24 mouse cellular contexts compared by ENCODE assay signal in the genomic region with DNA sequence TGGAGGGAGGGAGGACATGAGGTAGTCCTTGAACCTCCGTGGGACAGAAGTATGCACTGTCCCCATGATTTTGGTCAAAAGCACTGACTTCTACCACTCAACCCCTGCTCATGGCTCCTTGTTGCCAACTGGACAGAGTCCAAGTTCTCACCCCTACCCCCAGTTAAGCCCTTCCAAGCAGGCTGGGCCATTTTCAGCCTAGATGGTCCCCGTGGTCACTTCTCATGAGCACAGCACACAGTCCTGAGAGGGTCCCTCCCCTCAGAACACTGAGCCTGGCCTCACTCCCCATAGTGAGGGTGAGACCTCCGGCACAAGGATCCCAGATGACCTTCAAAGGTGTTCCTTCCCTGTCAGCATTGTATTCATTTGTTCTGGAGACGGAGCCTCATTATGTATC. TPM values are rescaled to one million over a fixed set of nuclear protein-coding genes. Genes with fewer than 3 reads are reported as not detected.
A peak's percentile ranks its signal among the peaks of the same experiment; 100 is the strongest.
DNase-seq lines count a peak whose midpoint lies in the region; ATAC-seq and TF ChIP-seq lines count a peak whose summit lies in the region.
"Had no signal": no experiment of that assay in that cellular context is flagged by ENCODE, and none has a peak within 500 bp of the region (broad histone marks: within the 10 kb centered on the region; RNA-seq: fewer than 3 reads in every experiment).

No protein-coding gene starts in this region.

- H3K27me3 ChIP-seq in embryonic facial prominence, embryonic 13.5 days, result no peaks in the 10 kb centered on the region
- no peaks in the 10 kb centered on the region for H3K27me3 ChIP-seq in embryonic facial prominence, embryonic 10.5 days (replicated peaks; ENCODE audit: low read depth, poor library complexity, severe bottlenecking)
- H3K27me3 ChIP-seq in hindbrain, embryonic 12.5 days, result no peaks in the 10 kb centered on the region
- H3K27me3 ChIP-seq in hindbrain, postnatal 0 days (ENCODE audit: insufficient read depth, low read length), result no peaks in the 10 kb centered on the region
- H3K27me3 ChIP-seq in CH12.LX (replicated peaks), result no peaks in the 10 kb centered on the region
- H3K27me3 ChIP-seq in E14TG2a.4 (ENCODE audit: insufficient read depth, low read length), result no peaks in the 10 kb centered on the region
- H3K27me3 ChIP-seq: embryonic facial prominence, embryonic 12.5 days; embryonic facial prominence, embryonic 15.5 days; forebrain, embryonic 12.5 days had no signal

- H3K4me2 ChIP-seq in embryonic facial prominence, embryonic 13.5 days, result no peak overlapping the region
- H3K4me2 ChIP-seq in hindbrain, embryonic 12.5 days (replicated peaks), result no peak overlapping the region
- H3K4me2 ChIP-seq in hindbrain, postnatal 0 days (ENCODE audit: low read depth, low read length), result no peak overlapping the region
- no peak overlapping the region for H3K4me2 ChIP-seq in CH12.LX (ENCODE audit: insufficient read depth, low read depth, poor library complexity, severe bottlenecking)
- H3K4me2 ChIP-seq: embryonic facial prominence, embryonic 12.5 days; embryonic facial prominence, embryonic 15.5 days; forebrain, embryonic 12.5 days had no signal

- H3K27ac ChIP-seq in embryonic facial prominence, embryonic 13.5 days, result no peak overlapping the region
- H3K27ac ChIP-seq in embryonic facial prominence, embryonic 10.5 days (replicated peaks), result no peak overlapping the region
- H3K27ac ChIP-seq in hindbrain, embryonic 12.5 days, result no peak overlapping the region
- H3K27ac ChIP-seq in hindbrain, postnatal 0 days, result no peak overlapping the region
- peak overlapping the region; percentile 6; the same call in 1 of the 2 replicates for H3K27ac ChIP-seq in CH12.LX (ENCODE audit: insufficient read depth, low read depth)
- H3K27ac ChIP-seq: embryonic facial prominence, embryonic 12.5 days; embryonic facial prominence, embryonic 15.5 days; forebrain, embryonic 10.5 days; forebrain, embryonic 12.5 days had no signal

- no peak for ATAC-seq in embryonic facial prominence, embryonic 13.5 days (ENCODE audit: insufficient number of reproducible peaks, insufficient read depth, low FRiP score, low TSS enrichment, low read depth)
- ATAC-seq in hindbrain, embryonic 12.5 days (ENCODE audit: low FRiP score), result no peak
- ATAC-seq in hindbrain, postnatal 0 days, result no peak
- ATAC-seq: forebrain, embryonic 14.5 days; forebrain, embryonic 16.5 days had no signal

- H3K9me3 ChIP-seq in embryonic facial prominence, embryonic 13.5 days, result no peaks in the 10 kb centered on the region
- H3K9me3 ChIP-seq in embryonic facial prominence, embryonic 10.5 days, result no peaks in the 10 kb centered on the region
- no peaks in the 10 kb centered on the region for H3K9me3 ChIP-seq in hindbrain, embryonic 12.5 days (replicated peaks)
- no peaks in the 10 kb centered on the region for H3K9me3 ChIP-seq in hindbrain, postnatal 0 days (ENCODE audit: low read length)
- no peaks in the 10 kb centered on the region for H3K9me3 ChIP-seq in CH12.LX (replicated peaks; ENCODE audit: low read length)
- H3K9me3 ChIP-seq in E14TG2a.4 (ENCODE audit: low read length), result no peaks in the 10 kb centered on the region
- H3K9me3 ChIP-seq: embryonic facial prominence, embryonic 12.5 days; embryonic facial prominence, embryonic 15.5 days; forebrain, embryonic 10.5 days; forebrain, embryonic 12.5 days had no signal

- TF ChIP-seq RAD21 in CH12.LX (IDR thresholded peaks at IDR 0.05; ENCODE audit: low read depth, low read length), result no peak

- H3K9ac ChIP-seq in embryonic facial prominence, embryonic 13.5 days, result 0 out of 2 replicates have a peak overlapping the region, but pooled peaks have one; percentile 16
- H3K9ac ChIP-seq in hindbrain, embryonic 12.5 days, result 0 out of 2 replicates have a peak overlapping the region, but pooled peaks have one; percentile 4
- no peak overlapping the region for H3K9ac ChIP-seq in hindbrain, postnatal 0 days (replicated peaks; ENCODE audit: low read length)
- H3K9ac ChIP-seq in CH12.LX (ENCODE audit: insufficient read depth, low read depth), result no peak overlapping the region
- H3K9ac ChIP-seq: embryonic facial prominence, embryonic 12.5 days; embryonic facial prominence, embryonic 15.5 days; forebrain, embryonic 12.5 days had no signal

- TF ChIP-seq EP300 in CH12.LX (IDR thresholded peaks at IDR 0.05; ENCODE audit: low read length), result no peak

- peaks cover 23% of the 10 kb centered on the region for H3K4me1 ChIP-seq in embryonic facial prominence, embryonic 13.5 days
- H3K4me1 ChIP-seq in embryonic facial prominence, embryonic 10.5 days, result peaks cover 26% of the 10 kb centered on the region
- peaks cover 19% of the 10 kb centered on the region for H3K4me1 ChIP-seq in hindbrain, embryonic 12.5 days
- 0 out of 2 replicates have a peak, but pooled peaks cover 3% of the 10 kb centered on the region for H3K4me1 ChIP-seq in hindbrain, postnatal 0 days (ENCODE audit: insufficient read depth, low read length)
- peaks cover 3 to 41% of the 10 kb centered on the region in 2 experiments; a peak in 3 of 4 replicates for H3K4me1 ChIP-seq in CH12.LX (ENCODE audit: control insufficient read depth in 1 of 2, insufficient read depth in 2 of 2)
- H3K4me1 ChIP-seq in E14TG2a.4 (replicated peaks; ENCODE audit: low read depth, low read length), result peaks cover 84% of the 10 kb centered on the region

- in situ Hi-C loops in CH12.LX (cut with MboI; ENCODE audit: low pct_ligation_motif_present, low pct_unique_long_range_greater_than_20kb, low sequenced_read_pairs), result no loop called here

- DNase-seq in embryonic facial prominence, embryonic 10.5 days (ENCODE audit: low spot score), result no peak
- DNase-seq in hindbrain, postnatal 0 days (ENCODE audit: low spot score), result no peak
- no peak for DNase-seq in CH12.LX (ENCODE audit: extremely low read depth)
- no peak for DNase-seq in thymus, postnatal 0 days (ENCODE audit: low spot score)
- DNase-seq: adrenal gland, adult 2 months; adrenal gland, postnatal 10 days; adrenal gland, postnatal 25 days; cerebellum, adult 11 months; cerebellum, adult 18-20 months; cerebellum, adult 9-10 months; cerebellum, postnatal 14 days; cerebellum, postnatal 36 days; embryo, embryonic 11 days had no signal

- TF ChIP-seq CTCF in hindbrain, postnatal 0 days (IDR thresholded peaks at IDR 0.05; ENCODE audit: low read depth), result no peak
- no peak for TF ChIP-seq CTCF in CH12.LX (conservative IDR thresholded peaks at IDR 0.05 in 1 of 2, IDR thresholded peaks at IDR 0.05 in 1 of 2; ENCODE audit: low read depth in 2 of 2, low read length in 2 of 2)
- no peak for TF ChIP-seq CTCF in E14TG2a.4 (conservative IDR thresholded peaks at IDR 0.05; ENCODE audit: low read length)

- H3K79me2 ChIP-seq in CH12.LX (replicated peaks; ENCODE audit: control insufficient read depth, extremely low read depth, insufficient read depth, poor library complexity, severe bottlenecking), result peaks cover 31% of the 10 kb centered on the region

- no peak overlapping the region for H3K4me3 ChIP-seq in embryonic facial prominence, embryonic 13.5 days
- no peak overlapping the region for H3K4me3 ChIP-seq in embryonic facial prominence, embryonic 10.5 days
- H3K4me3 ChIP-seq in hindbrain, embryonic 12.5 days, result no peak overlapping the region
- no peak overlapping the region for H3K4me3 ChIP-seq in hindbrain, postnatal 0 days (ENCODE audit: low read length)
- H3K4me3 ChIP-seq in CH12.LX (replicated peaks in 1 of 3; ENCODE audit: low read depth in 2 of 3, low read length in 2 of 3, poor library complexity in 1 of 3), result no peak overlapping the region
- H3K4me3 ChIP-seq in E14TG2a.4 (replicated peaks; ENCODE audit: low read length), result 0 out of 2 replicates have a peak overlapping the region, but pooled peaks have one; percentile 8
- H3K4me3 ChIP-seq: embryonic facial prominence, embryonic 12.5 days; embryonic facial prominence, embryonic 15.5 days; erythroblast, embryonic 14.5 days; forebrain, embryonic 12.5 days had no signal

- peaks cover 67% of the 10 kb centered on the region for H3K36me3 ChIP-seq in embryonic facial prominence, embryonic 13.5 days
- peaks cover 69% of the 10 kb centered on the region for H3K36me3 ChIP-seq in embryonic facial prominence, embryonic 10.5 days (replicated peaks)
- peaks cover 66% of the 10 kb centered on the region for H3K36me3 ChIP-seq in hindbrain, embryonic 12.5 days
- peaks cover 46% of the 10 kb centered on the region for H3K36me3 ChIP-seq in hindbrain, postnatal 0 days (ENCODE audit: insufficient read depth, low read length)
- H3K36me3 ChIP-seq in CH12.LX (replicated peaks in 1 of 2; ENCODE audit: control insufficient read depth in 1 of 2, insufficient read depth in 1 of 2, low read length in 1 of 2) (peaks cover 60 to 73% of the 10 kb centered on the region in 2 experiments), E14TG2a.4 (ENCODE audit: insufficient read depth, low read length) (peaks cover 75% of the 10 kb centered on the region)

- WGBS in embryonic facial prominence, embryonic 13.5 days, result 86% methylated on average over 4 of the region's 4 CpGs
- 89% methylated on average over 4 of the region's 4 CpGs for WGBS in embryonic facial prominence, embryonic 10.5 days
- 95% methylated on average over 4 of the region's 4 CpGs for WGBS in hindbrain, embryonic 12.5 days
- 88% methylated on average over 4 of the region's 4 CpGs for WGBS in hindbrain, postnatal 0 days

- dilution Hi-C loops in CH12.LX (cut with MboI; ENCODE audit: extremely low pct_ligation_motif_present, extremely low pct_unique_long_range_greater_than_20kb, low sequenced_read_pairs), result no loop called here

- TF ChIP-seq POLR2A in CH12.LX (IDR thresholded peaks at IDR 0.05; ENCODE audit: low read depth, low read length), result no peak

RNA-seq across cellular contexts. Expression of a gene that starts 3.2 kb away (rescaled TPM):
- 300 and 311 TPM in 2 replicates for polyA plus RNA-seq in embryonic facial prominence, embryonic 13.5 days (2015; fragmentation: Nextera tagmentation; extraction: Ambion mirVana)
- polyA plus RNA-seq in embryonic facial prominence, embryonic 10.5 days (2016; fragmentation: Nextera tagmentation; extraction: Ambion mirVana), result 390 and 408 TPM in 2 replicates
- polyA plus RNA-seq in hindbrain, embryonic 12.5 days (2016; fragmentation: Nextera tagmentation; extraction: Ambion mirVana), result 286 and 294 TPM in 2 replicates
- 126 and 199 TPM in 2 replicates for total RNA-seq in hindbrain, postnatal 0 days (2014; rRNA removed)
- 142 and 143 TPM in 2 replicates for polyA plus RNA-seq in hindbrain, postnatal 0 days (2015; fragmentation: Nextera tagmentation; extraction: Ambion mirVana)
- total RNA-seq in CH12.LX (2012; rRNA removed) (201 and 213 TPM in 2 replicates), CH12.LX (2014; rRNA removed) (175 and 195 TPM in 2 replicates)
- 161 and 168 TPM in 2 replicates for polyA plus RNA-seq in CH12.LX (2012; ENCODE audit: insufficient read length, low read depth)
- polyA plus RNA-seq in thymus, postnatal 0 days (2015; fragmentation: Nextera tagmentation; extraction: Ambion mirVana), result 306 TPM in 2 replicates

RNA-seq across cellular contexts. Expression of a gene that starts 7.9 kb away (rescaled TPM):
- 0.27 and 0.59 TPM in 2 replicates for polyA plus RNA-seq in embryonic facial prominence, embryonic 13.5 days (2015; fragmentation: Nextera tagmentation; extraction: Ambion mirVana)
- 0.36 and 0.60 TPM in 2 replicates for polyA plus RNA-seq in embryonic facial prominence, embryonic 10.5 days (2016; fragmentation: Nextera tagmentation; extraction: Ambion mirVana)
- polyA plus RNA-seq in hindbrain, embryonic 12.5 days (2016; fragmentation: Nextera tagmentation; extraction: Ambion mirVana), result 0.48 and 1.1 TPM in 2 replicates
- total RNA-seq in hindbrain, postnatal 0 days (2014; rRNA removed), result 0.16 and 2.1 TPM in 2 replicates
- polyA plus RNA-seq in hindbrain, postnatal 0 days (2015; fragmentation: Nextera tagmentation; extraction: Ambion mirVana), result 0.26 and 0.29 TPM in 2 replicates
- total RNA-seq in CH12.LX (2012; rRNA removed), result 15.2 and 15.8 TPM in 2 replicates
- total RNA-seq in CH12.LX (2014; rRNA removed), result 12.3 and 12.8 TPM in 2 replicates
- polyA plus RNA-seq in CH12.LX (2012; ENCODE audit: insufficient read length, low read depth), result 29.2 and 31.5 TPM in 2 replicates
- polyA plus RNA-seq in thymus, postnatal 0 days (2015; fragmentation: Nextera tagmentation; extraction: Ambion mirVana), result 0.28 and 0.48 TPM in 2 replicates
- total RNA-seq: common myeloid progenitor, adult 5-6 weeks had no signal

RNA-seq across cellular contexts. Expression of a gene that starts 8.3 kb away (rescaled TPM):
- polyA plus RNA-seq in embryonic facial prominence, embryonic 13.5 days (2015; fragmentation: Nextera tagmentation; extraction: Ambion mirVana), result 0.45 and 0.70 TPM in 2 replicates
- polyA plus RNA-seq in embryonic facial prominence, embryonic 10.5 days (2016; fragmentation: Nextera tagmentation; extraction: Ambion mirVana), result 0.80 and 1.2 TPM in 2 replicates
- 23.7 and 24.9 TPM in 2 replicates for polyA plus RNA-seq in hindbrain, embryonic 12.5 days (2016; fragmentation: Nextera tagmentation; extraction: Ambion mirVana)
- 40.1 and 44.8 TPM in 2 replicates for total RNA-seq in hindbrain, postnatal 0 days (2014; rRNA removed)
- 40.7 and 44.3 TPM in 2 replicates for polyA plus RNA-seq in hindbrain, postnatal 0 days (2015; fragmentation: Nextera tagmentation; extraction: Ambion mirVana)
- total RNA-seq in CH12.LX (2012; rRNA removed) (0.30 TPM in 1 of 2 replicates, not detected in the other), CH12.LX (2014; rRNA removed) (not detected in 2 replicates)
- polyA plus RNA-seq in CH12.LX (2012; ENCODE audit: insufficient read length, low read depth), result not detected in 2 replicates
- 0.19 and 0.20 TPM in 2 replicates for polyA plus RNA-seq in thymus, postnatal 0 days (2015; fragmentation: Nextera tagmentation; extraction: Ambion mirVana)
- total RNA-seq: common myeloid progenitor, adult 5-6 weeks had no signal
- polyA plus RNA-seq: erythroblast, embryonic 14.5 days had no signal

RNA-seq across cellular contexts. Expression of a gene that starts 12.4 kb away (rescaled TPM):
- 104 and 112 TPM in 2 replicates for polyA plus RNA-seq in embryonic facial prominence, embryonic 13.5 days (2015; fragmentation: Nextera tagmentation; extraction: Ambion mirVana)
- 51.1 and 64.4 TPM in 2 replicates for polyA plus RNA-seq in embryonic facial prominence, embryonic 10.5 days (2016; fragmentation: Nextera tagmentation; extraction: Ambion mirVana)
- 140 and 144 TPM in 2 replicates for polyA plus RNA-seq in hindbrain, embryonic 12.5 days (2016; fragmentation: Nextera tagmentation; extraction: Ambion mirVana)
- 163 and 240 TPM in 2 replicates for total RNA-seq in hindbrain, postnatal 0 days (2014; rRNA removed)
- polyA plus RNA-seq in hindbrain, postnatal 0 days (2015; fragmentation: Nextera tagmentation; extraction: Ambion mirVana), result 239 and 242 TPM in 2 replicates
- total RNA-seq in CH12.LX (2012; rRNA removed), result 13.9 and 38.9 TPM in 2 replicates
- 26.0 and 33.9 TPM in 2 replicates for total RNA-seq in CH12.LX (2014; rRNA removed)
- polyA plus RNA-seq in CH12.LX (2012; ENCODE audit: insufficient read length, low read depth), result 40.5 and 44.0 TPM in 2 replicates
- polyA plus RNA-seq in thymus, postnatal 0 days (2015; fragmentation: Nextera tagmentation; extraction: Ambion mirVana), result 153 and 180 TPM in 2 replicates

RNA-seq across cellular contexts. Expression of a gene that starts 23.0 kb away (rescaled TPM):
- 1.6 and 3.1 TPM in 2 replicates for polyA plus RNA-seq in embryonic facial prominence, embryonic 13.5 days (2015; fragmentation: Nextera tagmentation; extraction: Ambion mirVana)
- 0.96 and 1.8 TPM in 2 replicates for polyA plus RNA-seq in embryonic facial prominence, embryonic 10.5 days (2016; fragmentation: Nextera tagmentation; extraction: Ambion mirVana)
- 1.4 TPM in 2 replicates for polyA plus RNA-seq in hindbrain, embryonic 12.5 days (2016; fragmentation: Nextera tagmentation; extraction: Ambion mirVana)
- 0.43 and 3.4 TPM in 2 replicates for total RNA-seq in hindbrain, postnatal 0 days (2014; rRNA removed)
- polyA plus RNA-seq in hindbrain, postnatal 0 days (2015; fragmentation: Nextera tagmentation; extraction: Ambion mirVana), result 0.92 and 0.99 TPM in 2 replicates
- total RNA-seq in CH12.LX (2012; rRNA removed) (1.0 and 1.5 TPM in 2 replicates), CH12.LX (2014; rRNA removed) (0.63 and 1.3 TPM in 2 replicates)
- polyA plus RNA-seq in CH12.LX (2012; ENCODE audit: insufficient read length, low read depth), result 1.6 and 2.2 TPM in 2 replicates
- polyA plus RNA-seq in thymus, postnatal 0 days (2015; fragmentation: Nextera tagmentation; extraction: Ambion mirVana), result 1.6 TPM in 2 replicates

Comparison
In these comparisons a context has a peak if more than half of its experiments do, and no peak if none do; other contexts are left out.
1. H3K9ac ChIP-seq: peak in embryonic facial prominence, embryonic 13.5 days (single experiment) and hindbrain, embryonic 12.5 days (single experiment); none in hindbrain, postnatal 0 days (single experiment) and CH12.LX (single experiment).
2. RNA of a gene that starts 7.9 kb away (polyA plus RNA-seq): 29.2 to 31.5 TPM in CH12.LX; 0.48 to 1.1 TPM in hindbrain, embryonic 12.5 days, 0.36 to 0.60 TPM in embryonic facial prominence, embryonic 10.5 days, 0.28 to 0.48 TPM in thymus, postnatal 0 days, 0.26 to 0.29 TPM in hindbrain, postnatal 0 days and 0.27 to 0.59 TPM in embryonic facial prominence, embryonic 13.5 days; every median in the first group is over 10 times any median in the second.
3. RNA of a gene that starts 8.3 kb away (polyA plus RNA-seq): 40.7 to 44.3 TPM in hindbrain, postnatal 0 days and 23.7 to 24.9 TPM in hindbrain, embryonic 12.5 days; 0.80 to 1.2 TPM in embryonic facial prominence, embryonic 10.5 days, 0.45 to 0.70 TPM in embryonic facial prominence, embryonic 13.5 days, 0.19 to 0.20 TPM in thymus, postnatal 0 days and not detected in CH12.LX; every median in the first group is over 10 times any median in the second.